Comparison of ENCODE assay signal across 8 mouse cellular contexts in the genomic region with DNA sequence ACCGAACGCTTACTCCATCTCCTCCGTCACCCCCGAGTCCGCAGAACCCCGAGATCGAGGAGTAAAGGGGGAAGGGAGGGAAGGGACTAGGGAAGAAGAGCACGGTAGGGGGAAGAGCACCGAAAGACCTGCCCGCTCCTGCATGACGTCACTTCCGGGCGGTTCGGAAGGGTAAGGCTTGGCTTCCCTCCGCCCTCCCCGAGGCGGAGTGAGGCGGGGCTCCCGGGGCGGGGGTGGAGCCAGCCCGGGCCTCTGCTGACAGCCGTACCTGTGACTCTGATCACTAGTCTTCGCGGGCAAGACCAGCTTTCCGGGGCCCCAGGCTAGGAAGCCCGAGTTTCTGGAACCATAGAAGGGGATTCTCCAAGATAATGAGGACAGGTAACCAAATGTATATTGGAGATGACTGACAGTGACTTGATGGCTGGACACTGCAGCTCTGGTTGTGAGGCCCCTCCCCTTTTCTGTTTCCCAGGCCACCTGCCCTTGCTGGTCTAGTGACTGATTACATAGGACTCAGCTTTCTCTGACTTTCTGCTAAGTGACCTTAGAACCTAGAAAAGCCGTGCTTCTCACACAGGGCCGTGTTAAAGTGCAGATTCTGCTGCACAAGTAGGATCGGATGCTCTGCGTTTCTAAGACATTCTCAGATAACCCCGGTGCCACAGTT. TPM values are rescaled to one million over a fixed set of nuclear protein-coding genes. Genes with fewer than 3 reads are reported as not detected.
DNase-seq lines count a peak whose midpoint lies in the region; ATAC-seq lines count a peak whose summit lies in the region.

A gene (minus strand): TSS at position 147 of the 670 bp plus-strand sequence.

- H3K9me3 ChIP-seq in hindbrain, embryonic 16.5 days (ENCODE audit: control insufficient read depth, low read length): no peaks in the 10 kb centered on the region

- H3K4me2 ChIP-seq in hindbrain, embryonic 16.5 days (ENCODE audit: low read length): peak within 1 kb of the TSS; percentile 71

- WGBS in hindbrain, embryonic 16.5 days: 5% methylated on average over 31 of the region's 31 CpGs
- 9% methylated on average over 31 of the region's 31 CpGs for WGBS in macrophage (ENCODE audit: missing documents)

- H3K27me3 ChIP-seq in hindbrain, embryonic 16.5 days (replicated peaks; ENCODE audit: control insufficient read depth, insufficient read depth, low read length): no peaks in the 10 kb centered on the region

- H3K4me1 ChIP-seq in hindbrain, embryonic 16.5 days (ENCODE audit: control insufficient read depth, insufficient read depth, low read depth, low read length): peaks cover 18% of the 10 kb centered on the region

- peak within 1 kb of the TSS; percentile 85 for H3K27ac ChIP-seq in hindbrain, embryonic 16.5 days (ENCODE audit: low read depth, low read length)
- no peak within 1 kb of the TSS for H3K27ac ChIP-seq in macrophage

- H3K36me3 ChIP-seq in hindbrain, embryonic 16.5 days (ENCODE audit: control insufficient read depth, insufficient read depth, low read length): no peaks in the 10 kb centered on the region
- H3K36me3 ChIP-seq in macrophage (ENCODE audit: inconsistent target): no peaks in the 10 kb centered on the region

- H3K9ac ChIP-seq in hindbrain, embryonic 16.5 days (ENCODE audit: low read depth, low read length): peak within 1 kb of the TSS; percentile 94

- H3K79me2 ChIP-seq in macrophage (ENCODE audit: inconsistent target): peaks cover 44% of the 10 kb centered on the region

- peak; percentile 98 for ATAC-seq in hindbrain, embryonic 16.5 days

- peak within 1 kb of the TSS; percentile 91 for H3K4me3 ChIP-seq in hindbrain, embryonic 16.5 days (ENCODE audit: low read length)
- H3K4me3 ChIP-seq in macrophage (ENCODE audit: inconsistent target): peak within 1 kb of the TSS; percentile 60

- DNase-seq in T-cell, adult 2 months (ENCODE audit: low spot score): peak; percentile 96
- DNase-seq in cerebellum, postnatal 36 days: peak; percentile 93 to 96
- peak; percentile 95 for DNase-seq in gastrocnemius, adult 18-20 months (ENCODE audit: low spot score)
- peak; percentile 96 for DNase-seq in left cerebral cortex, adult 18-20 months (ENCODE audit: low spot score in 2 of 2)
- DNase-seq in right cerebral cortex, adult 18-20 months: peak; percentile 96
- DNase-seq in urinary bladder, postnatal 10 days (ENCODE audit: low spot score): peak; percentile 78

RNA-seq across cellular contexts. Expression of the gene that starts here (rescaled TPM):
- 10 to 100 TPM; 12.3 to 12.9 TPM for total RNA-seq in gastrocnemius, adult 18-20 months (2021)
- polyA plus RNA-seq in hindbrain, embryonic 16.5 days (2015; fragmentation: Nextera tagmentation; extraction: Ambion mirVana): 6.9 and 7.0 TPM in 2 replicates
- total RNA-seq in left cerebral cortex, adult 18-20 months (2021): 10 to 100 TPM; 32.2 to 34.6 TPM
- total RNA-seq in macrophage (2018; cell fraction: chromatin; rRNA removed): 100 to 1,000 TPM in 5 of 26 experiments, 10 to 100 TPM in 21; 56.7 to 125 (median 80.1) TPM
- total RNA-seq in macrophage (2018; cell fraction: cytosol; rRNA removed): 10 to 100 TPM; 34.3 to 50.0 (median 42.3) TPM
- 100 to 1,000 TPM in 1 of 26 experiments, 10 to 100 TPM in 25; 46.1 to 106 (median 64.3) TPM for total RNA-seq in macrophage (2018; cell fraction: nucleus; rRNA removed)
- polyA plus RNA-seq in macrophage (2018): 26.7 to 47.7 TPM (median 33.0 TPM) in 3 replicates
